Mouse (Mus musculus) right cerebral cortex, postnatal 36 days (tissue): ENCODE data around the gene Dpyd.

Experiments
- DNase-seq, 2 experiments: peaks; one replicate each; pipeline ENCODE4 v3.0.0; 2022; ENCODE audit warnings: low spot score in 2 of 2, mixed read lengths in 1 of 2

Dpyd gene

DNA sequence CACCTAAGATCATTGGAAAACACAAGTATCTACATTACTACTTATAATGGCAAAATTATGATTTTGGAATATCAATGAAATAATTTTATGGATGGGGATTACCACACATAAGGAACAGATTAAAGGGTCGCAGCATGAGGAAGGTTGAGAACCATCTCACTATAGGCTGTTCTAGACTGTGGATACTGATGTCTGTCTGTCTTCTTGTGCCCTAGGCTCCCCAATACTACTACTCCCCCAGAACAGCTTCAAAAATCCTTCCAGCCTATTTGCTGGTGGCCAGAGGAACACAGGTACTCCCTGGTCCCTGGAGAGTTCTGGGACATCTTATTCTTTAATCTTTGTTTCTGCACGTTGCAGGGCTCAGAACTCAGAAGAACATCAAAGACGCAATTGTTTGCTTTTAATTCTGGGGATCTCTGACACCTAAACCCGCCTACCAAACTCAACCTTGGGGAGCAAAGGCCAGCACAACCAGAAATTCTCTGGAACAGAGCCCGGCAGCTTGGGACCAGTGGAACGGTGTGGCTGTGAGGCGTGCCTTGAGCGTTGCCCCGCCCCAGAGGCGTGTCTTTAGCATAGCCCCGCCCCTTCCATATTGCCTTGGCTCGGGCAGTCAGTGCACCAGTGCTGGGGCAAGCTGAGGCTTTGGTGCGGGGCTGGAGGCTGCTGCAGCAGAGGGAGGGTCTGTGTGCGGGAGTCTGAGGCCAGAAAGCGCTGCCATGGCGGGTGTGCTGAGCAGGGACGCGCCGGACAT is at the start of gene Dpyd:
TSS of gene Dpyd (plus strand) at position 576 of the 757 bp plus-strand sequence.
- peak; percentile 49 to 67 for DNase-seq

DNA sequence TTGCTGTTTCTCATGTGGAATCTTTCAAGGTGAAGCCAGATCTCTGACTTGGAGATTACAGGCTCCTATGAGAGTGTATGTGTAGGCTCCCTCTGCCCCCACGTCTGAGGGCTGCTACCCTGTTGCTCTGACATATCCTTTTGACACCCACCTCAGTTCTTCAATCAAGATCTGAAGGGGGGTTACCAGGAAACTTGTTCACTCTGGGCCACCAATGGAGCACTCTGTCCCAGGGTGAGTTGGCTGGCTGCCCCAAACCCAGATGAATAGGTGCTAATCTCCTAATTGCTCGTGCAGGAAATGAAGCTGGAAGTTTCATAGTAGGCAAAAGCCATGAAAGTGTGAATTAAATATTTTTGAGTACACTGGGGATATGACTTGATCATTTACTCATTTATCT is 24.3 kb upstream of the Dpyd start:
- no peak for DNase-seq

DNA sequence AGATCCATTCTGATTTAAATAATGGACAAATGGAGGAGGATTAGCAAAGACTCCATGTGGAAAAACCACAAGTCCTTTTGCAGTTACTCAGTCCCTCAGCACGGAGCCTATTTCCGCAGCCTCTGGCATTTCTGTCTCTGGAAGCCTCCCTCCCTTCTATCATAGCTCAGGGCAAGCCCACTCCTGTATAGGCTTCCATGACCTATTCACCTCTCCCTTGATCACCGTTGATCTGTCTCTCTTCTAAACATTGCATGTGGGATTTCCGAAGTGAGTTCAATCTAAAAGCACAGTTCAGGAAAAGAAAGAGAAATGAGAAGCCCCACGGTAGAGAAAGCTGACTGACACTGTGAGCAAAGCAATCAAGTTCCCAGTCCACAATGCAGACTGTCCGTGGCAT is 20.2 kb upstream of the Dpyd start:
- DNase-seq: no peak

DNA sequence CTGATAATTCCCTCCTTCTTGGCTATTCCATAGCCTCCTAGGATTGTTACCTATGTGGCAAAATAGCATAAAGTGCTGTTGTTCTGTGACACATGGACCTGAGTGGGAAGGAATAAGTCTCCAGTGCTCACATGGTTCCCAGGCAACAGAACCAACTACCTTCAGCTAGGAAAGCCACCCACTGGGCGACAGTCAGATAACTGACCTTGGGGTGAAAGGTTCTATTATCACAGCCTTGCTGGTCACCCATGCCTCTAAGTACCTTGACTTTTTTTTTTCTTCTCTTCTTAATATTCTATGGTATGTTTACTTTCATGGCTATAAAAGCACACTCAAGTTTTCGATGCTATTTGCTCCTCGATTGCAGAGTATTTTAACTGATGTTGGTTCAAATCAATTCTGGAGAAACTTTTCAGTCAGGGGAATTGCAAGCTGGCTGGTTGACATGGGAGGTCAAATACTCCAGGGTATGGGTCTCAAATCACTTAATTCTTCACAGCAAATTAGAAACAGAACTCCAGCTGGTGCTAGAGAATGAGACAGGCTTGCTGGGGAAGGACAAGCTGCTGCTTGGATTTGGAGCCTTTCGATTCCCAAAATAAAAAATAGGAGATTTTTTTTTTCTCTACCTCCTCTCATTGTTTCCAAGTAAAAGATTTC is 14.2 kb upstream of the Dpyd start:
- no peak for DNase-seq

DNA sequence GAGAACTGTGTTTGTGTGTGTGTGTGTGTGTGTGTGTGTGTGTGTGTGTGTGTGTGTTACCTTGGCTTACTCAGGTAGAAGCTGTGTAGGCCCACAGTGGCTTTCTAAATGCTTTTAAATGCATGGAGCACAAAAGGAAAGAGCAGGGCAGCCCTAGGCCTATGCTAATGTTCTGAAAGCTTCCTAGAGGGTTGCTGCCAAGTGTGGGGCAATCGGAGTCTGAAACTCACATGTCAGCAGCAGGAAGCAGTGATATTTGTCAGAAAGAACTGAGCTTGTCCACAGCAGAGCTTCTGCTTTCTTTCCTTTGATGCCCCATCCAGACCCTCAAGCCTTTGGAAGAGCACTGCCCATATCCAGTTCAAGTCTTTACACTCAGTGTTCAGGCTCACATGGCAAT is 4.3 kb upstream of the Dpyd start:
- DNase-seq: no peak

DNA sequence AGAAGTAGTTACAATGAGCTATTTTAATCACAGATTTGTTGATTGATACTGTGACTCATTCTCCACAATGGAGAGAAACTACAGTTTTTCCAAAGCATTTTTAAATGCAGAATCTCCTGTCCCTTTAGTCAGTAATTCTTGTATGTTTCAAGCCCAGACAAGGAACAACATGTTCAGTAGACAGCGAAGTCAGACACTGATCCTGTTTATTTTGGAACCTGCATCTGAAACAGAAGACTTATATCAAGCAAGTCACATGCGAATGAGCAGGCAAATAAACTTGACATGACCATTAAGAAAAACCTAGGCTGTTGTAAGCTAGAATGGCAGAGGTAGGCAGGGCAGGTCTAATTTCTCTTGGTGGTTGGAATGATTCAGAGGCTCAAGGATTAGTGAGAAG is 2.0 kb upstream of the Dpyd start:
- no peak for DNase-seq

DNA sequence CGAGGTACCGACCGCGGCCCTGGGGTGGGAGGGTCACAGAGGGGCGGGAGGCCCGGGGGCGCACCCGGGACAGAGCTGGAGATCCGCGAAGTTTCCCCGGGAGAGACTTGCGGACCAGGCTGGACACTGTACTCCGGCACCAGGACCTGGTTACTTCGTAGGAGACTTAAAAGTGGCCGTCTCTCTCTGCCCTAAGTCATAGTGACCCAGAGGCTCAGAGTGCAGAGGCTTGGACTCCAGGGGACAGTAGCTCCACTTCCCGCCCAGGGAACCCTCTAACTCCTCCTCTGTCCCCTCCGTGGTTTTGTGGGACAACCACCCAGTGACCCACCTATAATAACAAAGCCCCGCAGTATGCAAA is 362 bp downstream of the Dpyd start:
- no peak for DNase-seq

DNA sequence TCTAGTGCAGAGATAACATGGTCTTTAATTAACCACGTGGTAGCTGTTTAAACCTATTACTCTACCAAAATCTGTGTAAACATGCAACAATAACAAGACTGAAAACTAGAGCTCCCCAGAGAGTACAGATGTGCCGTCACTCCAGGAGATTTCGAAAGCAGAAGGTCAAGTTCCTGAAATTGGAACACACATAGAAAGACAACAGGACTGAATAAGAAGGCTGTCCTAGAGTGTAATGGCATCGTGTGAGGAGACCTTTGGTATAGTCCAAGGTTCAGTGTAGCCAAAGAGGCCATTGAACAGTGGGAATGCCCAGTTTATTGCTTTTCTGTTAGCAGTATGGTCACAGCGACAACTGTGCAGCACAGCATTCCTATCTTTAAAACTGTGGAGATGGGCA is 4.8 kb downstream of the Dpyd start:
- no peak for DNase-seq

DNA sequence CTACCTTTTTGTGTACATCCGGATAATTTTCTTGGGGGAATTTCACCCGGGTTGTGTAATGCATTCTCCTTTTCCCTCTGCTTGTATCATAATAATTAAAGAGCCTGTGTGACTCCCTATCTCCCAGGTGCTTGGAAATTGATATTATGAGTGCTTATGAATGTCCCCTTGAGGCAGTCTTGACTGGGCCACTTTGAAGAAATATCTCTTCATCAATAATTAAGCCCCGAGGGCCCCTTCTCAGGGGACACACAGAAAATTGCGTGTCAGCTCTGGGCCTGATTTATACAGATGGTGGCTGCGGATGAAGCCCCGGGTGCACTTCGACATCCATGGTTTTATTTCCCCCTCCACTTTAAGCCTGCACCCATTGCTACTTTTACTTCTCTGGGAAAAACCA is 8.3 kb downstream of the Dpyd start:
- DNase-seq: no peak

DNA sequence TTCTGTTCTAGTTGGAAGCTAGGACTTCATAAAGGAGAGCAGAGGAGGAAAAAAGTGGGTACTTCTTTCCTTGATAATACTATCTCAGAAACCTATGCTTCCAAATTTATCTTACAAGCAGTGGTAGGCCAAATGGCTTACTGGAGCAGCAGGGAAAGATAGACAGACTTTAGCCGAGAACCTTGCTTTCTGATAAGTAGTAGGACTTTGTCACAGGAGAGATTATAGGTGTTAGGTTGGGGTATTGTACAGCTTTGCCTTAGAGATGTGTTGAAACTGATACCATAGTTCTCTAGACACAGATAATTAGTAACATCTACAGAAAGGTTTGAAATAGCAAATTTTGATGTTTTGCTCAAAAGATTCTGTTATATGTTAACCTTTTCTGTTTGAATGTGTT is 28.6 kb downstream of the Dpyd start:
- DNase-seq: no peak

DNA sequence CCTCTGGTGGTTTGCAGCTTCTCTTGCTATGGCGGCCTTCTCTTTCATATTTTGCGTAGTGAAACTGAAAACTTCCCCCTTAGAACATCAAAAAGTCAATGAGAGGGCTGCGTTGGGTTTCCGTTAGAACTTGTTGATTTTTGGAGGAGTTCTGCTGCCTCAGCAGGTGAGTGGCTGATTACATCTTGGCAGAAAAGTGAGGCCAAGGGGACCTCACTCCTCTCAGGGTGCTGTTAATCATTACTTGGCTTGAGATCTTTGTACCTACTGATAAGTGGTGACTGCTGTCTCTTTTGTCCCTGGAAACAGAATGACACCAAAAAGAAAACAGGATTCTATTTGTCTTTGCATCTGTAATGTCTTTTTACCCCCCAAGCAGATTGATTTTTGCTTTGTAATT is 32.9 kb downstream of the Dpyd start:
- no peak for DNase-seq

DNA sequence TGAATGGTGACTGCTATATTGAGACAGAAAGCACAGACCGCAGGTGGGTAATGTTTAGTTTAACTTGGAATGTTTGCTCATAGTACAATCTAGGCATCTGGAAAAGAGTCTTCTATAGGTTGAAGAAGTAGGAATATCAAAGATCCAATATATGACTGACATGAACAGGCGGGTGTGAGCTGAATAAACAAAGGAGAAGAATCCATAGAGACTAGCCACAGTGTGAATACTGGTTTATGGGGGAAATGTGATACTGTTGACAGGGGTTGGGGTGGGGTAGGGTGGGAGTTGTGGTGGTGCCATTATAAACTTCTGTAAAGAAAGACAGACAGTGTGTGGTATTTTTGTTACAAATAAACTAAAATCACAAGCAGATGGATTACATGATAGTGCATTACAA is 33.8 kb downstream of the Dpyd start:
- DNase-seq: no peak

DNA sequence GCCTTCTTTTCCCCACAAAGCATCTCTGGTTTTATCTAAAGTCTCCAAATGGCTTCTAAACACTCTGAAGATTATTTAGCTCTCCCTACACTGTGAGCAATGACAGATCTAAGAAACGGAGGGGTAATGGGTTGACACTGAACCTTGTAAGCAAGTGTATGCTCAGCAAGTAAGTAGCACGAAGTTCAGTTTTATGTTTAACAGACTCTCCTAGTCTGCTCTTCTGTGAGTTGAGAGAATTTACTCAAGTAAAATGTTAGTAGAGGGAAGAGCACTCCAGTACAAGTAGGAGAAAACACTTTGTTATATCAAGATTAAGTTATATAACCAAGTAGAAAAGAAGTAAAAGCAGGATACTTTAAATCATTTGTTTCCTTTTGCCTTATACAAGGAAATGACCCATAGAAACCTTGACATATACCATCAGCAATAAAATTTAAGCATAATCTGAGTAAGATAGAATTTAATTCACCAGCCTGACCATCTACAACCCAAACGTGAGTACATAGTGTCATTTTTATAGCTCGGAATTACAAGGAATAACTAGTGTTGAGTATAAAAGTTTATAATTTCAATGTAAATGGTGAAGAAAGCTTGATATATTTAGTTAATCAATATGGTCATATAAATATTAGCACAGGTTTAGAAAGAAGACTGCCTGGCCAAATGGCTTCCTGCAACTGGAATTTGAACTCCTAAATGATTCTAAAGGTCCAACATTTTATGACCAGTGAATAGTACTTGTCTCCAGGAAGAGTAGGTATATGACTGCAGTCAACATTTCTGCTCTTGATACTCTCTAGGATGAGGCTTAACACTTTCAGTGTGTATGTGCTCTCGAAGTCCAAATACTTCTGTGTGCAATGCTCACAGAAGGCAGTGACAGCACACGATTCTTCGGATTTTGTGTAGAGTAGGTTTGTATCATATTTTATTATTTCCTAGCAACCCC is 40.0 kb downstream of the Dpyd start:
- no peak for DNase-seq

DNA sequence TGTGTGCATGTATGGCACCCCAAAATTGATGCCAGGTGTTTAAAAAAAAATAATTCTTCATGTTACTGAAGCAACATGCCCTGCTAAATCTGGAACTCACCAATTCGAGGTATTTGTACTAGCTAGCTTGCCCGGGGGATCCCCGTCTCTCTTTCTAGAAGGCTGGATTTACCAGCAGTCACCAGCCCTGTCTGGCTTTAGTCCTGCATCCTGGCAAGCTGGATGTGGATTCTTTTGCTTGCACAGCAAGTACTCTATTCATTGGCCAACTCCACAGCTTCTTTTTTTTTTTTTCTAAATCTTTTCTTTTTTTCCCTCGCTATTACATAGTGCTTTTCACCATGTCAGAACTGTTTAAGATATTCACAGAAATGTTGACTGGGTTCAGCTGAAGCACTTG is 46.8 kb downstream of the Dpyd start:
- DNase-seq: no peak

DNA sequence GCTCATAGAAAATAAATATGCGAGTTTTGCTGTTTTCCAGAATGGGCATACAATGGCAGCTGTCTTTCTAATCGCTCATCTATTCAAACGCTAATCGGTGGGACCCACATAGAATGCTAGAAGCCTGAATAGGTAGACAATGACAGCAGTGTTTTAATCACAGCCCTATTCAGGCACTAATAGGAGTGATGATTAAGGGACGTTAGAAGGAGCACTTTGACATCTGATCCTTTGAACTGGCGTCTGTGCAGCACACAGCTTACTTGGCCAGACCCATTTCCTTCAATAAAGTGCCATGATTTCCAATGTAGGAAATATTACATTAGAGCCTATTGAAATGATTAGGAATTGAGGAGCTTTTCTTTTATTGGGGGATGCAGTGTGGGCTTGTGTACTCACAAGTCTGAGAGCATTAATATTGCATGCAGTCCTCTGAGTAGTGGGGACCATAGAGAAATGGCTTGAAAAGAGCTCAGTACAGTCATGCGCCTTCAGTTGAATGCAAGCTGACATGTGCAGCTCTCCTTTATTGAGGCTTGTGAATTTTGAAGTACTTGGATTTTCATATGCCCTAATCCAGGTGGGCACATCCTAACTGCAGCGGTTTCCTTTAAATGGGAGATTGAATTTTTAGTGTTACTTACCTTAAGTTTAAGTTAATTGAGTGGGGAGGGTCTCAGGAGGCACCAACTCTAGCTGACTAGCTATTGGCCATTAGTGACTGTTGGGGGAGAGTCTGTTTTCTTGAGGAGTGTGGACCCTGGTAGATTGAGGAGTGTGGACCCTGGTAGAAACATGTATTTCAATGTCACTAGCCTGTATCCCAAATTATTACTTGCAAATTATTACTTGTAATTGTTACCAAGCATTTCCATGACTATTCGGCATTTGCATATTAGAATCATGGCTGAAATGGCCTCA is 64.8 kb downstream of the Dpyd start:
- DNase-seq: no peak

DNA sequence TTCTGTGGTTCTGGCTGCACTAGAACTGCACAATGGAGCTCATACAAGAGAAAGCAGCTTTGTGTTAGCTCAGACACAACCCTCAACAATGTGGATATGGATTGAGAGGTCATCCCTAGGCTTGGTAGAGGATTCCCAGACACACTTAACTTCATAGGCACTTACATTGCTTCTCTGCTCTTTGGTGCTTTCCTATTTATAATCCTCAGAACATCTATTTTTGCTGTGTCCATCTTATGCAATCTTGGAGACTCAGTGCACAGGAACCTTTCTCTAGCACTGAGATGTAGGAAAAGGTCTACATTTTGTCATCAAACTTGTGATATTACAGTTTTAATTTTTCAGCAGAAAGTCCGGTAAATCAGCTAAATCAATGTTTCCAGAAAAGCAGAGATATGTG is 67.8 kb downstream of the Dpyd start:
- DNase-seq: no peak

DNA sequence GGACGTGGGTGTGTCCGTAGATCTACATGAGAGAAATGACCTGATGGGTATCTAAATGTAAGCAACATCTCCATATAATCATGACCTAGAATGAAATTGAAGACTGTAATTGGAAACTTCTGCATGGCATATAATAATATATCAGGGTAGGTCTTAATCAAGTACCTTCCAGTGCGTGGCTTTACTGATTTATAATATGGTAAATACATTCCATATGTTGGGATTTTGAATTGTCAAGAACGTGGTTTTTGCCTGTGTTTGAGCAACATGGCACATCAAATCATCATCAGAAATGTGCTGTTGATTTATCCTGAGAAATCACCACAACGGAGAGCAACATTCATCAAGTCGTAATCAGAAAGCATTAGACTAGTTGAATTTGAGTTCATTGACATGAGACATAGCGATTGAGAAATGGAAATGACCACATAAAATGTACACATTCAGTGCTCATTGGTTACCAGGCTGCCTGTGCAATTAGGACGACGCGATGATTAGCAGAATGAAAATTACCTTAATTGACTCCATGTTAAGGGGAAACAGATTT is 84.2 kb downstream of the Dpyd start:
- DNase-seq: no peak

DNA sequence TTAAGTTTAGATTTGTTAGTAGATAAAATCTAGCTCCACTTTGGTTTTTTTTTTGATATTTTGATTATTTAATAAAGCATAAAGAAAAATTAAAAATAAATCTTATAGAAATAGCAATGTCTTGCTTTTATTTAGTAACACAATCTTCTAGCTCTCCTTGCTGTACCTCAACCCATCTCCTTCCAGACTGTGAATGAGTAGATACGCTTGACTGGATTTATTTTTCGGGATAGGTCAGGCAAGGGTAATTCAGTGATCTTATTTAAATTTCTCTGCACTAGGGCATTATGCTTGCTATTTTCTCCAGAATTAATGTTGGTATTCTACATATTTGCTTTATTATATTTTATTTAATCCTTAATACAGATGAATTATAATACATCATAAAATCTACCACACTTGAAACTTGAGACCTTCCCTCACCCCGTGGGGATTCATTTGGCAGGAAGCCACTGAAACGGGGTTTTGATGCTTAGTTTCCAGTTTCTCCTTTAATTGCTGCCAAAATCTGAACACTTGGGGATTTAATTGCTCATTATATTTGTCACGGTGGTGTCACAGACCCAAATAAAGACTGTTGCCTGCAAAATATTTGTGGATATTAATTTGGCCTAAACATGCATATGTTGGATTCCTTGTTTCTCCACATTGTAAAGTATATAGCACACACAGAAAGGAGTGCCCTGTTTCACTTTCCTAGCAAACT is 102.2 kb downstream of the Dpyd start:
- no peak for DNase-seq

DNA sequence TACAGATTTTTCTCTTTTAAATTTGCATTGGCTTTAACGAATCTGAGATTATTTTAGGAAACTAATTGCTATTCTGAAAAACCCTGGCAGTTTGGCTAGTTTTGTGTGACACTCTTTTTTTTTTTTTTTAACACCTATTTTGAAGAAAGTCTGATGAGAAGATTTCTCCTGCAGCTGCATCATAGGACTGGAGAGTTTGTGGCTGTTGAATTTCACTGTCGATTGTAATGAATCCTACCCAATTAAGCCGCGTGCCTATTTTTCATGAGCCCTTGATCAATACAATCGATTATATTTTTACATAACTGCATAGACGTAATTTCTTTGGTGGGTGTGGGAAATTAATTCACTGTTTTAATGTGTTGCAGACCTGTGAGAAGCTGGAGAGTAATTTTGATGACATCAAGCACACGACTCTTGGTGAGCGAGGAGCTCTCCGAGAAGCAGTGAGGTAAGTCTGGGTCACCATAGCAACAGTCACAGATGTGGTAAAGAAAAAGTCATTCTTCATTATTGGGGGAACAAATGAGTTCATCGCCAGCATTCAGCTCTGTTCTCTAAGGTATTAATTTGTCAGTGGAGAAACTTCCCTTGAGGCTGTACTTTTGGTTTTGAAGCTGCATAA is 112.3 kb downstream of the Dpyd start:
- peak in 1 of 2 experiments; percentile 4 for DNase-seq

DNA sequence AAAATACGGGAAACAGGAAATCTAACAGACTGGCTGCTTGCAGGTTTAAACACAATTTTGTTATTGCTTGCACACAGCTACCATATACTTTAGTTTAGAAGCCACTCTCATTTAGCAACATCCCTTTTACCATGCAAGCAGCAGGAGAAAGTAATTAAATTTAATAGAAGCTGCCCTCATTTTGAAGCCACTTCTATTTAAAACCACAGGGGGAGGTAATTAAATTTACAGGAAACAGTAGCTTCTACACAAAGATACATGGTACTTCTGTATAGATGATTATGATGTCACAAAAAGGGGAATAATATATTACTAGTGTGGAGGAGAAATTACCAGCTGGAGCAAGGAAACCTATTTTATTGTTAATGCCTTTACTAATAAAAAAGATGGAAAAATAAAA is 113.5 kb downstream of the Dpyd start:
- no peak for DNase-seq
